ENCODE assay signal across 8 mouse cellular contexts in the genomic region with DNA sequence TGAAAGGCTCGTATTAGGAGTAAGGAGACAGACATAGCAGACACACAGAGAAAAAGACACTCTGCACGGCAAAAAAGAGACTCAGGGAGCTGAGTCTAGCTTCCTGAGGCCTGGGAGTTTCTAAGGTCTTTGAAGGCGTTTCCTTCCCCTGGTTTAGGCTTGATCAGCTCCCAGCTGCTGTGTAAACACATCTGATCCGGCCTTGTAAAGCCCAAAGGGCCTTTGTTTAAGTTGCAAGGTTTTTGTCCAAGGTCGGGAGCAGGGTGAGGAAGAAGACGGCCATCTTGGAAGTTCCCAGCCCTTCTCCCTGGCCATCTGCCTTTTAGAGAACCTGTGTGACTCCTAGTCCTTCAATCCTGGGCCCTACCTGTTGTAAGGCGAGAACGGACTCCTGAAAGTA. TPM values are rescaled to one million over a fixed set of nuclear protein-coding genes. Genes with fewer than 3 reads are reported as not detected.
DNase-seq lines count a peak whose midpoint lies in the region; ATAC-seq and TF ChIP-seq lines count a peak whose summit lies in the region.

No protein-coding gene starts in this region.

- no peaks in the 10 kb centered on the region for H3K27me3 ChIP-seq in heart, adult 2 months (ENCODE audit: control insufficient read depth, insufficient read depth, low read length)
- H3K27me3 ChIP-seq in heart, embryonic 16.5 days (ENCODE audit: control insufficient read depth, insufficient read depth, low read length), result no peaks in the 10 kb centered on the region
- no peaks in the 10 kb centered on the region for H3K27me3 ChIP-seq in lung, embryonic 14.5 days (ENCODE audit: insufficient read depth, low read length)
- no peaks in the 10 kb centered on the region for H3K27me3 ChIP-seq in cerebellum, adult 2 months (ENCODE audit: control insufficient read depth, insufficient read depth, low read length)

- H3K9me3 ChIP-seq in heart, embryonic 16.5 days (replicated peaks; ENCODE audit: control insufficient read depth, low read length), result peaks cover 5% of the 10 kb centered on the region; the same call in 1 of the 2 replicates
- H3K9me3 ChIP-seq in lung, embryonic 14.5 days (ENCODE audit: low read depth, low read length), result no peaks in the 10 kb centered on the region

- 46% methylated on average over 8 of the region's 8 CpGs for WGBS in heart, adult 2 months
- 49% methylated on average over 8 of the region's 8 CpGs for WGBS in heart, embryonic 16.5 days
- 33% methylated on average over 8 of the region's 8 CpGs for WGBS in lung, embryonic 14.5 days
- WGBS in cerebellum, adult 2 months, result 66% methylated on average over 8 of the region's 8 CpGs

- H3K27ac ChIP-seq in heart, adult 2 months, result peak overlapping the region; percentile 83
- H3K27ac ChIP-seq in heart, embryonic 16.5 days (ENCODE audit: low read length), result peak overlapping the region; percentile 80
- peak overlapping the region; percentile 68 for H3K27ac ChIP-seq in lung, embryonic 14.5 days (ENCODE audit: low read depth)
- no peak overlapping the region for H3K27ac ChIP-seq in cerebellum, adult 2 months (ENCODE audit: insufficient read depth, low read length)

- no peak overlapping the region for H3K9ac ChIP-seq in heart, adult 2 months (ENCODE audit: low read depth, low read length)
- H3K9ac ChIP-seq in heart, embryonic 16.5 days (ENCODE audit: low read length), result no peak overlapping the region
- H3K9ac ChIP-seq in lung, embryonic 14.5 days, result no peak overlapping the region

- H3K4me2 ChIP-seq in heart, embryonic 16.5 days (ENCODE audit: low read depth, low read length), result peak overlapping the region; percentile 10; the same call in 1 of the 2 replicates
- peak overlapping the region; percentile 16; the same call in 1 of the 2 replicates for H3K4me2 ChIP-seq in lung, embryonic 14.5 days

- TF ChIP-seq CTCF in heart, adult 2 months (IDR thresholded peaks at IDR 0.05), result no peak
- TF ChIP-seq CTCF in lung, embryonic 14.5 days (IDR thresholded peaks at IDR 0.05; ENCODE audit: low read depth), result no peak
- TF ChIP-seq CTCF in cerebellum, adult 2 months (IDR thresholded peaks at IDR 0.05; ENCODE audit: borderline replicate concordance, insufficient read depth, low read depth, low read length), result no peak

- H3K4me1 ChIP-seq in heart, adult 2 months (ENCODE audit: control insufficient read depth, insufficient read depth, low read length), result peaks cover 18% of the 10 kb centered on the region
- peaks cover 12% of the 10 kb centered on the region for H3K4me1 ChIP-seq in heart, embryonic 16.5 days (ENCODE audit: control insufficient read depth, insufficient read depth, low read length)
- peaks cover 6% of the 10 kb centered on the region; the same call in 1 of the 2 replicates for H3K4me1 ChIP-seq in lung, embryonic 14.5 days (ENCODE audit: insufficient read depth)
- H3K4me1 ChIP-seq in cerebellum, adult 2 months (ENCODE audit: control insufficient read depth, insufficient read depth, low read length), result no peaks in the 10 kb centered on the region

- peak in 1 of 2 experiments; percentile 24 for DNase-seq in heart, adult 2 months
- DNase-seq in heart, postnatal 36 days, result no peak
- peak; percentile 89 for DNase-seq in R1 (ENCODE audit: low read depth, low spot score)
- DNase-seq in lung, embryonic 14.5 days, result peak; percentile 62
- no peak for DNase-seq in c-Kit-positive CD71-positive TER-119-positive erythroid progenitor cells, embryonic 14.5 days (ENCODE audit: low spot score)
- no peak for DNase-seq in cerebellum, adult 2 months

- TF ChIP-seq POLR2A in heart, adult 2 months (IDR thresholded peaks at IDR 0.05; ENCODE audit: insufficient read depth, low read depth, low read length), result no peak
- no peak for TF ChIP-seq POLR2A in cerebellum, adult 2 months (IDR thresholded peaks at IDR 0.05; ENCODE audit: borderline replicate concordance, insufficient read depth, low read length)

- H3K79me2 ChIP-seq in heart, adult 2 months (replicated peaks; ENCODE audit: control insufficient read depth, insufficient read depth, low read length), result no peaks in the 10 kb centered on the region

- H3K4me3 ChIP-seq in heart, adult 2 months, result no peak overlapping the region
- no peak overlapping the region for H3K4me3 ChIP-seq in heart, embryonic 16.5 days (ENCODE audit: low read length)
- no peak overlapping the region for H3K4me3 ChIP-seq in lung, embryonic 14.5 days (ENCODE audit: low read depth, low read length)
- H3K4me3 ChIP-seq in cerebellum, adult 2 months (replicated peaks; ENCODE audit: insufficient read depth, low read depth, low read length), result no peak overlapping the region

- ATAC-seq in heart, embryonic 16.5 days (replicated peaks; ENCODE audit: extremely low read depth, insufficient read depth, low FRiP score), result no peak
- ATAC-seq in lung, embryonic 14.5 days (ENCODE audit: insufficient read depth), result no peak
- ATAC-seq in megakaryocyte-erythroid progenitor cell, adult 5-6 weeks (replicated peaks; ENCODE audit: low FRiP score, low TSS enrichment, poor library complexity, severe bottlenecking), result no peak

- no peak for TF ChIP-seq EP300 in heart, adult 2 months (IDR thresholded peaks at IDR 0.05; ENCODE audit: insufficient read depth, low read depth, low read length)

- no peaks in the 10 kb centered on the region for H3K36me3 ChIP-seq in heart, adult 2 months (ENCODE audit: control insufficient read depth, insufficient read depth, low read length)
- no peaks in the 10 kb centered on the region for H3K36me3 ChIP-seq in heart, embryonic 16.5 days (ENCODE audit: control insufficient read depth, insufficient read depth)
- H3K36me3 ChIP-seq in lung, embryonic 14.5 days (ENCODE audit: insufficient read depth), result no peaks in the 10 kb centered on the region

- intact Hi-C loops in heart, adult 2 months (cut with DNase I), result no loop called here
- intact Hi-C loops in heart, postnatal 36 days (cut with DNase I), result loop anchor here (2.0 kb wide), 1 partner anchor 25 kb away; the partner anchor contains the start of gene Fam102a

RNA-seq across cellular contexts. Expression of gene Fam102a, which starts 25.2 kb away (rescaled TPM):
- total RNA-seq in heart, adult 2 months (2021), result 1 to 10 TPM; 7.0 to 7.1 TPM
- 9.2 and 10.6 TPM in 2 replicates for polyA plus RNA-seq in heart, adult 2 months (2012; rRNA removed)
- 10 to 100 TPM in 1 of 2 experiments, 1 to 10 TPM in 1; 8.9 to 10.6 TPM for total RNA-seq in heart, postnatal 36 days (2021)
- polyA plus RNA-seq in heart, embryonic 16.5 days (2015; fragmentation: Nextera tagmentation; extraction: Ambion mirVana), result 5.8 and 6.6 TPM in 2 replicates
- 18.4 and 19.9 TPM in 2 replicates for polyA plus RNA-seq in lung, embryonic 14.5 days (2014; fragmentation: Nextera tagmentation; extraction: Ambion mirVana)
- total RNA-seq in megakaryocyte-erythroid progenitor cell, adult 5-6 weeks (2014; fragmentation: Nextera tagmentation), result 1.5 and 2.9 TPM in 2 replicates
- 0.34 and 2.3 TPM in 2 replicates for total RNA-seq in megakaryocyte-erythroid progenitor cell, adult 5-6 weeks (2017)
- polyA plus RNA-seq in cerebellum, adult 2 months (2012; rRNA removed), result 38.1 and 40.2 TPM in 2 replicates

RNA-seq across cellular contexts. Expression of gene Slc25a25, which starts 58.7 kb away (rescaled TPM):
- total RNA-seq in heart, adult 2 months (2021), result 10 to 100 TPM in 1 of 2 experiments, 1 to 10 TPM in 1; 8.5 to 10.1 TPM
- 5.7 and 7.3 TPM in 2 replicates for polyA plus RNA-seq in heart, adult 2 months (2012; rRNA removed)
- 10 to 100 TPM in 1 of 2 experiments, 1 to 10 TPM in 1; 4.8 to 12.4 TPM for total RNA-seq in heart, postnatal 36 days (2021)
- polyA plus RNA-seq in heart, embryonic 16.5 days (2015; fragmentation: Nextera tagmentation; extraction: Ambion mirVana), result 12.2 and 12.8 TPM in 2 replicates
- 16.3 and 19.5 TPM in 2 replicates for polyA plus RNA-seq in lung, embryonic 14.5 days (2014; fragmentation: Nextera tagmentation; extraction: Ambion mirVana)
- 9.5 and 12.2 TPM in 2 replicates for total RNA-seq in megakaryocyte-erythroid progenitor cell, adult 5-6 weeks (2014; fragmentation: Nextera tagmentation)
- total RNA-seq in megakaryocyte-erythroid progenitor cell, adult 5-6 weeks (2017), result 4.0 and 34.6 TPM in 2 replicates
- polyA plus RNA-seq in cerebellum, adult 2 months (2012; rRNA removed), result 67.0 and 76.2 TPM in 2 replicates

RNA-seq across cellular contexts. Expression of gene Naif1, which starts 59.6 kb away (rescaled TPM):
- total RNA-seq in heart, adult 2 months (2021), result 1 to 10 TPM; 2.8 to 3.4 TPM
- 3.7 and 4.6 TPM in 2 replicates for polyA plus RNA-seq in heart, adult 2 months (2012; rRNA removed)
- 1 to 10 TPM; 3.1 to 3.8 TPM for total RNA-seq in heart, postnatal 36 days (2021)
- polyA plus RNA-seq in heart, embryonic 16.5 days (2015; fragmentation: Nextera tagmentation; extraction: Ambion mirVana), result 5.1 and 5.6 TPM in 2 replicates
- 5.7 and 6.5 TPM in 2 replicates for polyA plus RNA-seq in lung, embryonic 14.5 days (2014; fragmentation: Nextera tagmentation; extraction: Ambion mirVana)
- 3.6 and 4.1 TPM in 2 replicates for total RNA-seq in megakaryocyte-erythroid progenitor cell, adult 5-6 weeks (2014; fragmentation: Nextera tagmentation)
- total RNA-seq in megakaryocyte-erythroid progenitor cell, adult 5-6 weeks (2017), result 2.7 and 3.0 TPM in 2 replicates
- polyA plus RNA-seq in cerebellum, adult 2 months (2012; rRNA removed), result 3.3 TPM in 2 replicates

Comparison
In these comparisons a context has a peak if more than half of its experiments do, and no peak if none do; other contexts are left out.
1. DNase-seq: peak in R1 (single experiment) and lung, embryonic 14.5 days (single experiment); none in heart, postnatal 36 days (0 of 2), c-Kit-positive CD71-positive TER-119-positive erythroid progenitor cells, embryonic 14.5 days (single experiment) and cerebellum, adult 2 months (0 of 2).